Mouse (Mus musculus): ENCODE measurements around the gene Nle1.

- TF ChIP-seq E2F4 (IDR thresholded peaks at IDR 0.05; ENCODE audit: insufficient read depth): no peak
- TF ChIP-seq TCF12 (IDR thresholded peaks at IDR 0.05; ENCODE audit: insufficient read depth, poor library complexity, severe bottlenecking): no peak
- no peak for TF ChIP-seq POLR2A (IDR thresholded peaks at IDR 0.05; ENCODE audit: insufficient read length, low read depth)
- no peak for TF ChIP-seq REST (IDR thresholded peaks at IDR 0.05; ENCODE audit: insufficient read depth, insufficient read length)
- TF ChIP-seq MAX (IDR thresholded peaks at IDR 0.05; ENCODE audit: low read depth): no peak
- no peak for TF ChIP-seq TCF3 (IDR thresholded peaks at IDR 0.05; ENCODE audit: insufficient read length, low read depth)
Measured at GRCm38 (mm10) chr11:82914711-82915352, 6.6 kb upstream of the Nle1 start.
